Mouse (Mus musculus) E14TG2a.4 (cell line): ENCODE results near the gene Esam.

Source experiments
- CTCF ChIP-seq: conservative IDR thresholded peaks from 2 replicates; pipeline ENCODE4 v1.5.1; 2014; ENCODE audit warnings: low read length
- NANOG ChIP-seq: IDR thresholded peaks from 2 replicates; pipeline ENCODE4 v1.6.1; 2014; ENCODE audit warnings: borderline replicate concordance, low read length, mixed read lengths

DNA sequence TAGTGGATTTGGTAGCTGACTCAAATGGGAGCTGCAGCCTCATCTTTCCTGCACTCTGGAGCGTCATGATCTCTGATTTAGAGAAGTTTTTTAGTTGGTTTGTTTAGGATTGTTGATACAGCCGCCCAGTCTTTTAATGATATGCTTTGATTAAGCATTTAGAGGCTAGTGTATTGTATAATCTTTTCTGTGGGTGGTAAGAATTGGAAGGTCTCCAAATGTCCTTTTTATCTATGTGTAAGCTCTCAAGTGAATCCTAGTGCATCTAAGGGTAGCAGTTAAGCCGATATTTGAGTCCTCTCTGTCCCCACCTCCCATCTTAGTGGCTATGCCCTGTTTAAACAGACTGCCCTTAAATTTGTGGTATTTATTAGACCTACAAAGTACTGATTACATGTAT lies 13.4 kb upstream of the Esam start:
- TF ChIP-seq CTCF (no peak), NANOG (no peak)
